In genomic region chr12:4548053-4549013, GRCm38 (mm10) we compare ENCODE assay signal across 8 mouse cellular contexts. TPM values are rescaled to one million over a fixed set of nuclear protein-coding genes. Genes with fewer than 3 reads are reported as not detected.
A peak's percentile ranks its signal among the peaks of the same experiment; 100 is the strongest.
DNase-seq lines count a peak whose midpoint lies in the region; ATAC-seq lines count a peak whose summit lies in the region.

No protein-coding gene starts in this region.

- ATAC-seq in activated CD4-positive, CD25-positive, alpha-beta regulatory T cell, adult 4 months: peak; percentile 84
- ATAC-seq in inflammation-experienced regulatory T-cells, adult 6 months: peak; percentile 84
- ATAC-seq in megakaryocyte progenitor cell, adult 5-6 weeks (replicated peaks; ENCODE audit: poor library complexity): peak; percentile 81

- intact Hi-C loops in gastrocnemius, postnatal 14 days (cut with DNase I; ENCODE audit: low total_unique reads): loop anchor here (10.0 kb wide), 1 partner anchor 74 kb away; the partner anchor contains the start of gene Ncoa1

- DNase-seq in cerebellum, postnatal 4 days (ENCODE audit: low spot score in 2 of 2): peak; percentile 62 to 81
- DNase-seq in gastrocnemius, postnatal 14 days: peak; percentile 69
- peak; percentile 28 to 83 for DNase-seq in left cerebral cortex, adult 9 months (ENCODE audit: low spot score in 2 of 2)
- peak; percentile 87 to 90 for DNase-seq in right cerebral cortex, postnatal 10 days (ENCODE audit: low spot score in 2 of 2)
- DNase-seq in urinary bladder, postnatal 36 days (ENCODE audit: low spot score in 2 of 2): peak; percentile 59 to 78

RNA-seq across cellular contexts. Expression of gene Itsn2, which starts 44.1 kb away (rescaled TPM):
- 10 to 100 TPM; 49.0 to 54.6 TPM for polyA plus RNA-seq in activated CD4-positive, CD25-positive, alpha-beta regulatory T cell, adult 4 months (2017; shearing (Covaris generic))
- total RNA-seq in gastrocnemius, postnatal 14 days (2021): 10 to 100 TPM; 20.5 to 21.2 TPM
- 10 to 100 TPM; 49.8 to 65.3 (median 61.3) TPM for polyA plus RNA-seq in inflammation-experienced regulatory T-cells, adult 6 months (2017; shearing (Covaris generic))
- 78.3 and 94.5 TPM in 2 replicates for total RNA-seq in megakaryocyte progenitor cell, adult 5-6 weeks (2015)
- 123 and 143 TPM in 2 replicates for total RNA-seq in megakaryocyte progenitor cell, adult 5-6 weeks (2017)

RNA-seq across cellular contexts. Expression of gene Gm3625, which starts 44.4 kb away (rescaled TPM):
- polyA plus RNA-seq in activated CD4-positive, CD25-positive, alpha-beta regulatory T cell, adult 4 months (2017; shearing (Covaris generic)): not detected
- total RNA-seq in gastrocnemius, postnatal 14 days (2021): not detected
- not detected for polyA plus RNA-seq in inflammation-experienced regulatory T-cells, adult 6 months (2017; shearing (Covaris generic))
- total RNA-seq in megakaryocyte progenitor cell, adult 5-6 weeks (2015): not detected in 2 replicates
- total RNA-seq in megakaryocyte progenitor cell, adult 5-6 weeks (2017): not detected in 2 replicates

Comparison
In these comparisons a context has a peak if more than half of its experiments do, and no peak if none do; other contexts are left out.
1. Peak in every context shown above with its lines: DNase-seq and ATAC-seq.